Mouse (Mus musculus): Measurements from ENCODE around the gene Bcl2l13. TPM values are rescaled to one million over a fixed set of nuclear protein-coding genes. Genes with fewer than 3 reads are reported as not detected.
A peak's percentile ranks its signal among the peaks of the same experiment; 100 is the strongest.

Gene Bcl2l13
- polyA plus RNA-seq, 1 experiment from 2014 or later: 35.2 TPM

- H3K4me1 ChIP-seq (replicated peaks; ENCODE audit: control insufficient read depth, insufficient read depth, low read length): peaks cover 17% of the 10 kb centered on the region
- peak within 1 kb of the TSS; percentile 82 for H3K9ac ChIP-seq (replicated peaks; ENCODE audit: low read depth, low read length)
- peak within 1 kb of the TSS; percentile 99 for H3K4me3 ChIP-seq (replicated peaks; ENCODE audit: low read length)
- H3K27ac ChIP-seq (ENCODE audit: low read length): peak within 1 kb of the TSS; percentile 86
- peaks cover 12% of the 10 kb centered on the region for H3K36me3 ChIP-seq (ENCODE audit: control insufficient read depth, insufficient read depth)
- under 1% methylated on average over 41 of the region's 41 CpGs for WGBS
- H3K9me3 ChIP-seq (ENCODE audit: control insufficient read depth, low read length): no peaks in the 10 kb centered on the region
- H3K4me2 ChIP-seq (ENCODE audit: low read length): peak within 1 kb of the TSS; percentile 84
- ATAC-seq: peak; percentile 96
- no peaks in the 10 kb centered on the region for H3K27me3 ChIP-seq (replicated peaks; ENCODE audit: control insufficient read depth, insufficient read depth, low read length)
These were observed 13.6 kb upstream of the Bcl2l13 start, which contains the start of gene Atp6v1e1 for GRCm38 (mm10) chr6:120822307-120822928. Atp6v1e1 (minus strand) TSS chr6:120822793.

- Histone ChIP-seq H3K27me3 (replicated peaks; ENCODE audit: control insufficient read depth, insufficient read depth, low read length) (no peaks in the 10 kb centered on the region), H3K4me3 (replicated peaks; ENCODE audit: low read length) (peak overlapping the region; percentile 99), H3K9ac (replicated peaks; ENCODE audit: low read depth, low read length) (no peak overlapping the region), H3K4me1 (replicated peaks; ENCODE audit: control insufficient read depth, insufficient read depth, low read length) (peaks cover 17% of the 10 kb centered on the region), H3K27ac (ENCODE audit: low read length) (peak overlapping the region; percentile 8; the same call in 1 of the 2 replicates), H3K4me2 (ENCODE audit: low read length) (peak overlapping the region; percentile 45), H3K9me3 (ENCODE audit: control insufficient read depth, low read length) (no peaks in the 10 kb centered on the region), H3K36me3 (ENCODE audit: control insufficient read depth, insufficient read depth) (peaks cover 5% of the 10 kb centered on the region)
- ATAC-seq: peak; percentile 37
- WGBS: 63% methylated on average over 10 of the region's 10 CpGs
These were observed 12.9 kb upstream of the Bcl2l13 start for GRCm38 (mm10) chr6:120822937-120823614.

- H3K4me3 ChIP-seq (replicated peaks; ENCODE audit: low read length): no peak overlapping the region
- ATAC-seq: no peak
- no peaks in the 10 kb centered on the region for H3K27me3 ChIP-seq (replicated peaks; ENCODE audit: control insufficient read depth, insufficient read depth, low read length)
- no peak overlapping the region for H3K4me2 ChIP-seq (ENCODE audit: low read length)
- no peaks in the 10 kb centered on the region for H3K4me1 ChIP-seq (replicated peaks; ENCODE audit: control insufficient read depth, insufficient read depth, low read length)
- 59% methylated on average over 1 of the region's 1 CpGs for WGBS
- no peaks in the 10 kb centered on the region for H3K36me3 ChIP-seq (ENCODE audit: control insufficient read depth, insufficient read depth)
- H3K27ac ChIP-seq (ENCODE audit: low read length): no peak overlapping the region
- no peak overlapping the region for H3K9ac ChIP-seq (replicated peaks; ENCODE audit: low read depth, low read length)
- H3K9me3 ChIP-seq (ENCODE audit: control insufficient read depth, low read length): no peaks in the 10 kb centered on the region
These were observed 6.0 kb upstream of the Bcl2l13 start for GRCm38 (mm10) chr6:120830056-120830455.

DNA sequence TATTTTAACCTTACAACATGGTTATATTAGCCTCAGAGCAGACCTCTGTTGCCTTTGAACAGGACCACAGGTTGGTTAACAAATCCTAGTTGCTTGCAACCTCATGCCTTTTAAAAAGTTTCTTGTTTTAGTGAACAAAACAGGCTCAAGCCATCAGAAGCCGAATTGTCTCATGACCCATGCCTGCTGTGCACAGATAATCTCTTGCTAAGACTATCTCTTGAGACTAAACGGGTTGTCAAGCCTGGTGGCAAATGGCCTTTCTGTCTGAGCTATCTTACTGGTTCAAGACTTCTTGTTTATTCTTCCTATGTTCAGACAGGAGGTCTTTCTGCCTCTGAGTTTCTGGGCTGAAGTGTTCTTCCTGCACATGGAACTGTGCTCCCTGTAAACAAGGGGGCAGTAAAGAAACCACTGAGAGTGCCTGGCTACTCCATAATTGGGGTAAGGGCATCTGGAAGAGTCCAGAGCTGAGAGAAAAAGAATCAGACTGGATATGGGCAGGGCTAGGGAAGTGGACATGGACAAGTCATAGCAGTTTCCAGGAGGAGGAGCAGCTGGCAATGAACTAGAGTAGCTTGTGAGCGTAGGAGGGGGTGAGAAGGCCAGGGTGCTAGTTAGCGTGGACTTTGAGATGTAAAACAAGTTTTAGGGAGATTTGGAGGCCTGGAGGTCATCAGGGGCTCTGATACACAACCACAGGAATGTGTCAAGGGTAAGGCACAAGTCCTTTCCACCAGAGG, 5.0 kb upstream of the Bcl2l13 start:
- Histone ChIP-seq H3K27me3 (replicated peaks; ENCODE audit: control insufficient read depth, insufficient read depth, low read length) (no peaks in the 10 kb centered on the region), H3K4me3 (replicated peaks; ENCODE audit: low read length) (no peak overlapping the region), H3K9ac (replicated peaks; ENCODE audit: low read depth, low read length) (no peak overlapping the region), H3K9me3 (ENCODE audit: control insufficient read depth, low read length) (no peaks in the 10 kb centered on the region), H3K27ac (ENCODE audit: low read length) (no peak overlapping the region), H3K4me2 (ENCODE audit: low read length) (no peak overlapping the region), H3K36me3 (ENCODE audit: control insufficient read depth, insufficient read depth) (no peaks in the 10 kb centered on the region), H3K4me1 (replicated peaks; ENCODE audit: control insufficient read depth, insufficient read depth, low read length) (peaks cover 3% of the 10 kb centered on the region; the same call in 1 of the 2 replicates)
- 62% methylated on average over 4 of the region's 4 CpGs for WGBS
- ATAC-seq: no peak

GRCm38 (mm10) chr6:120832097-120832496, 3.9 kb upstream of the Bcl2l13 start:
- Histone ChIP-seq H3K27ac (ENCODE audit: low read length) (no peak overlapping the region), H3K4me1 (replicated peaks; ENCODE audit: control insufficient read depth, insufficient read depth, low read length) (peaks cover 7% of the 10 kb centered on the region), H3K9me3 (ENCODE audit: control insufficient read depth, low read length) (no peaks in the 10 kb centered on the region), H3K4me2 (ENCODE audit: low read length) (no peak overlapping the region), H3K9ac (replicated peaks; ENCODE audit: low read depth, low read length) (no peak overlapping the region), H3K27me3 (replicated peaks; ENCODE audit: control insufficient read depth, insufficient read depth, low read length) (no peaks in the 10 kb centered on the region), H3K36me3 (ENCODE audit: control insufficient read depth, insufficient read depth) (no peaks in the 10 kb centered on the region), H3K4me3 (replicated peaks; ENCODE audit: low read length) (no peak overlapping the region)
- no peak for ATAC-seq
- 79% methylated on average over 4 of the region's 4 CpGs for WGBS

GRCm38 (mm10) chr6:120834766-120835321, 1.2 kb upstream of the Bcl2l13 start:
- Histone ChIP-seq H3K27me3 (replicated peaks; ENCODE audit: control insufficient read depth, insufficient read depth, low read length) (no peaks in the 10 kb centered on the region), H3K27ac (ENCODE audit: low read length) (no peak overlapping the region), H3K4me3 (replicated peaks; ENCODE audit: low read length) (no peak overlapping the region), H3K36me3 (ENCODE audit: control insufficient read depth, insufficient read depth) (no peaks in the 10 kb centered on the region), H3K4me2 (ENCODE audit: low read length) (no peak overlapping the region), H3K9ac (replicated peaks; ENCODE audit: low read depth, low read length) (no peak overlapping the region), H3K9me3 (ENCODE audit: control insufficient read depth, low read length) (no peaks in the 10 kb centered on the region), H3K4me1 (replicated peaks; ENCODE audit: control insufficient read depth, insufficient read depth, low read length) (peaks cover 13% of the 10 kb centered on the region)
- WGBS: 92% methylated on average over 4 of the region's 4 CpGs
- ATAC-seq: no peak

GRCm38 (mm10) chr6:120836389-120837151, 558 bp downstream of the Bcl2l13 start:
- Histone ChIP-seq H3K4me2 (ENCODE audit: low read length) (peak overlapping the region; percentile 70), H3K9ac (replicated peaks; ENCODE audit: low read depth, low read length) (peak overlapping the region; percentile 95), H3K27ac (ENCODE audit: low read length) (peak overlapping the region; percentile 91), H3K4me3 (replicated peaks; ENCODE audit: low read length) (peak overlapping the region; percentile 88), H3K36me3 (ENCODE audit: control insufficient read depth, insufficient read depth) (no peaks in the 10 kb centered on the region), H3K4me1 (replicated peaks; ENCODE audit: control insufficient read depth, insufficient read depth, low read length) (peaks cover 13% of the 10 kb centered on the region), H3K27me3 (replicated peaks; ENCODE audit: control insufficient read depth, insufficient read depth, low read length) (no peaks in the 10 kb centered on the region), H3K9me3 (ENCODE audit: control insufficient read depth, low read length) (no peaks in the 10 kb centered on the region)
- peak; percentile 78 for ATAC-seq
- WGBS: 3% methylated on average over 37 of the region's 37 CpGs

DNA sequence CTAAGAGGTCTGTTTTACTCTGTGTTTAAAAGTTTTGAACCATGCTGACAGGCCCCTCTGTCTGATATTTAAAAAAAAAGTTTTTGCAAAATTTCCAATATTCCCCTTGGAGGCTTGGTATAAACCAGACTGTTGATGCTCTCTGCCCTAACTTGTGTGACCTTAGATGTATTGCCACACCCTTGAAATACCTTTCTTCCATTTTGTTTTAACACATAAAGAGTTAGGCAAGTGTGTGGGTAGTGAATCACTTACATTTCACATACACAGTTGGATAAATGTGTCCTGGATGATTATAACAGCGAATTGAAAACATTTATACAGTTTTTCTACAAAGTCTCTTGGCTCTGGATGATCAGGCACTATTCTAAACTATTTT, 1.1 kb downstream of the Bcl2l13 start:
- Histone ChIP-seq H3K4me3 (replicated peaks; ENCODE audit: low read length) (peak overlapping the region; percentile 88), H3K36me3 (ENCODE audit: control insufficient read depth, insufficient read depth) (no peaks in the 10 kb centered on the region), H3K27ac (ENCODE audit: low read length) (no peak overlapping the region), H3K9ac (replicated peaks; ENCODE audit: low read depth, low read length) (no peak overlapping the region; the same call in 1 of the 2 replicates), H3K9me3 (ENCODE audit: control insufficient read depth, low read length) (no peaks in the 10 kb centered on the region), H3K27me3 (replicated peaks; ENCODE audit: control insufficient read depth, insufficient read depth, low read length) (no peaks in the 10 kb centered on the region), H3K4me2 (ENCODE audit: low read length) (peak overlapping the region; percentile 70), H3K4me1 (replicated peaks; ENCODE audit: control insufficient read depth, insufficient read depth, low read length) (peaks cover 13% of the 10 kb centered on the region)
- WGBS: 82% methylated on average over 1 of the region's 1 CpGs
- no peak for ATAC-seq

Measured in forebrain, embryonic 16.5 days (tissue).